Mouse (Mus musculus) embryo, embryonic 9.5 days (tissue): ENCODE measurements around the gene Tspan6.

Experiments used
- DNase-seq: peaks from one replicate; pipeline ENCODE4 v3.0.0-alpha.2; 2017; ENCODE audit errors: extremely low spot score

The Tspan6 gene

GRCm38 (mm10) chrX:133898014-133898542 lies at the start of gene Tspan6:
Gene Tspan6 (minus strand): TSS chrX:133898429.
- peak; percentile 81 for DNase-seq

- DNase-seq, result peak; percentile 42
Measured at GRCm38 (mm10) chrX:133947427-133947826, 49.2 kb upstream of the Tspan6 start.

- no peak for DNase-seq
Measured at GRCm38 (mm10) chrX:133939561-133939960, 41.3 kb upstream of the Tspan6 start.

GRCm38 (mm10) chrX:133936605-133937225 lies 38.5 kb upstream of the Tspan6 start:
- no peak for DNase-seq

GRCm38 (mm10) chrX:133931302-133932013 lies 33.2 kb upstream of the Tspan6 start:
- peak; percentile 20 for DNase-seq

- DNase-seq, result no peak
Measured at GRCm38 (mm10) chrX:133926760-133927159, 28.5 kb upstream of the Tspan6 start.

- DNase-seq, result no peak
Measured at GRCm38 (mm10) chrX:133921187-133921586, 23.0 kb upstream of the Tspan6 start.

- no peak for DNase-seq
Measured at GRCm38 (mm10) chrX:133914219-133914618, 16.0 kb upstream of the Tspan6 start.

- DNase-seq, result no peak
Measured at GRCm38 (mm10) chrX:133913006-133913405, 14.8 kb upstream of the Tspan6 start.

GRCm38 (mm10) chrX:133911397-133912103 lies 13.3 kb upstream of the Tspan6 start:
- DNase-seq, result no peak

- DNase-seq, result no peak
Measured at GRCm38 (mm10) chrX:133908261-133908660, 10.0 kb upstream of the Tspan6 start, which contains the start of gene Srpx2. Gene Srpx2 (plus strand): TSS chrX:133908426.

- DNase-seq, result no peak
Measured at GRCm38 (mm10) chrX:133888111-133888510, 10.1 kb downstream of the Tspan6 start.

- DNase-seq, result no peak
Measured at GRCm38 (mm10) chrX:133887308-133887707, 10.9 kb downstream of the Tspan6 start.

GRCm38 (mm10) chrX:133869743-133870142 lies 28.5 kb downstream of the Tspan6 start:
- DNase-seq, result no peak

- DNase-seq, result no peak
Measured at GRCm38 (mm10) chrX:133853637-133854036, 44.6 kb downstream of the Tspan6 start.

GRCm38 (mm10) chrX:133850680-133851079 lies 47.5 kb downstream of the Tspan6 start, which contains the start of gene Tnmd:
Gene Tnmd (plus strand): TSS chrX:133850980.
- no peak for DNase-seq
